Mouse (Mus musculus) layer of hippocampus, adult 18-20 months (tissue): ENCODE results near the gene Gm20812. TPM values are rescaled to one million over a fixed set of nuclear protein-coding genes. Genes with fewer than 3 reads are reported as not detected.
"Not testable (repeated sequence)": the region's sequence is repeated elsewhere in the genome, so short reads cannot be mapped to it uniquely, and the experiment has no call there.

Source experiments
- DNase-seq, 2 experiments: peaks; one replicate each; pipeline ENCODE4 v3.0.0; 2022; ENCODE audit warnings: low spot score in 2 of 2
- long read RNA-seq: library from polyadenylated mRNA; stranded (forward); transcript quantifications from one replicate; pipeline ENCODE4 v2.0.0, GENCODE M21; 2021
- total RNA-seq, 2 experiments: library from RNA; stranded (reverse); gene quantifications; 2 replicates each; pipeline ENCODE4 v1.2.3; 2021

The Gm20812 gene
- not detected for total RNA-seq
- long read RNA-seq = 0 reads

DNA sequence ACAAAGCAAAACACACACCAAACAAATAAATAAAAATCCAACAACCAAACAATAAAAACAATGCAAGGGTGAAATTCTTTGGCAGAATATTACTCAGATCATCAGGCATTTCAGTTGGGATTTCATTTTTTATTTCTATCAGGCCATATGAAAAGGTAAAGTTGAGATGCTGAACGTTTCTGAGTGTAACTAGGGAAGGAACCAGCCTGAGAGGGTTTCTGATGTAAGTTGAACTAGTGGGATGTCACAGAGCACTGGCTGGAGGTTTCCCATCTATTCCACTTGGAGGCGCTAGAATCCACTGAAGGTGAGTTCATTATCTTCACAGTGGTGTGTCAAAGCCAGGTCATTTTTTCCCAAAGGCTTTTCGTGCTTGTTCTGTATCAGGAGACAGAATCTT is at the start of gene Gm20812:
Gene Gm20812, plus strand, starts transcription at position 301 of the 400 bp plus-strand sequence.
- not testable (repeated sequence) for DNase-seq

Other genes starting within 250 kb of the Gm20812 start
- not detected for gene Gm29554, start 108.0 kb upstream of the Gm20812 start, total RNA-seq